Mouse (Mus musculus): ENCODE results near the gene 4930426L09Rik.
"Not testable (repeated sequence)": the region's sequence is repeated elsewhere in the genome, so short reads cannot be mapped to it uniquely, and the experiment has no call there.

Gene 4930426L09Rik

GRCm38 (mm10) chr2:18970461-18970860 is 27.7 kb upstream of the 4930426L09Rik start:
- DNase-seq (ENCODE audit: low read depth, low spot score) = no peak

- peak; percentile 44 for DNase-seq (ENCODE audit: low read depth, low spot score)
Observed at GRCm38 (mm10) chr2:18971564-18971963, 26.6 kb upstream of the 4930426L09Rik start.

GRCm38 (mm10) chr2:18974882-18975645 is 23.1 kb upstream of the 4930426L09Rik start:
- DNase-seq (ENCODE audit: low read depth, low spot score) = no peak

- no peak for DNase-seq (ENCODE audit: low read depth, low spot score)
Observed at GRCm38 (mm10) chr2:18976175-18976574, 22.0 kb upstream of the 4930426L09Rik start.

GRCm38 (mm10) chr2:18977201-18977805 is 20.8 kb upstream of the 4930426L09Rik start:
- DNase-seq (ENCODE audit: low read depth, low spot score) = no peak

- DNase-seq (ENCODE audit: low read depth, low spot score) = no peak
Observed at GRCm38 (mm10) chr2:18979046-18979445, 19.1 kb upstream of the 4930426L09Rik start.

- peak; percentile 32 for DNase-seq (ENCODE audit: low read depth, low spot score)
Observed at GRCm38 (mm10) chr2:18979675-18980074, 18.5 kb upstream of the 4930426L09Rik start.

- no peak for DNase-seq (ENCODE audit: low read depth, low spot score)
Observed at GRCm38 (mm10) chr2:18982581-18982980, 15.6 kb upstream of the 4930426L09Rik start.

- peak; percentile 78 for DNase-seq (ENCODE audit: low read depth, low spot score)
Observed at GRCm38 (mm10) chr2:18983546-18983945, 14.6 kb upstream of the 4930426L09Rik start.

- DNase-seq (ENCODE audit: low read depth, low spot score) = peak; percentile 83
Observed at GRCm38 (mm10) chr2:18984095-18984847, 13.9 kb upstream of the 4930426L09Rik start.

GRCm38 (mm10) chr2:18985506-18985905 is 12.6 kb upstream of the 4930426L09Rik start:
- DNase-seq (ENCODE audit: low read depth, low spot score) = no peak

- DNase-seq (ENCODE audit: low read depth, low spot score) = peak; percentile 71
Observed at GRCm38 (mm10) chr2:18988885-18989284, 9.3 kb upstream of the 4930426L09Rik start.

GRCm38 (mm10) chr2:18992512-18993510 is 5.3 kb upstream of the 4930426L09Rik start:
- DNase-seq (ENCODE audit: low read depth, low spot score) = no peak

- DNase-seq (ENCODE audit: low read depth, low spot score) = peak; percentile 74
Observed at GRCm38 (mm10) chr2:18996451-18997211, 1.5 kb upstream of the 4930426L09Rik start.

GRCm38 (mm10) chr2:18997387-18997971 is 664 bp upstream of the 4930426L09Rik start:
- peak; percentile 87 for DNase-seq (ENCODE audit: low read depth, low spot score)

GRCm38 (mm10) chr2:18999395-18999794 is 1.3 kb downstream of the 4930426L09Rik start:
- no peak for DNase-seq (ENCODE audit: low read depth, low spot score)

GRCm38 (mm10) chr2:19004801-19005200 is 6.7 kb downstream of the 4930426L09Rik start:
- peak; percentile 90 for DNase-seq (ENCODE audit: low read depth, low spot score)

GRCm38 (mm10) chr2:19006124-19006523 is 8.0 kb downstream of the 4930426L09Rik start:
- no peak for DNase-seq (ENCODE audit: low read depth, low spot score)

- DNase-seq (ENCODE audit: low read depth, low spot score) = no peak
Observed at GRCm38 (mm10) chr2:19007580-19007979, 9.4 kb downstream of the 4930426L09Rik start.

GRCm38 (mm10) chr2:19010541-19010940 is 12.4 kb downstream of the 4930426L09Rik start:
- not testable (repeated sequence) for DNase-seq (ENCODE audit: low read depth, low spot score)
